Mouse (Mus musculus) cerebellum, adult 11-12 months (tissue): ENCODE measurements around the gene Hnrnpab.
A peak's percentile ranks its signal among the peaks of the same experiment; 100 is the strongest.

Experiments used
- DNase-seq: peaks from one replicate; pipeline ENCODE4 v3.0.0; 2022

Gene Hnrnpab

DNA sequence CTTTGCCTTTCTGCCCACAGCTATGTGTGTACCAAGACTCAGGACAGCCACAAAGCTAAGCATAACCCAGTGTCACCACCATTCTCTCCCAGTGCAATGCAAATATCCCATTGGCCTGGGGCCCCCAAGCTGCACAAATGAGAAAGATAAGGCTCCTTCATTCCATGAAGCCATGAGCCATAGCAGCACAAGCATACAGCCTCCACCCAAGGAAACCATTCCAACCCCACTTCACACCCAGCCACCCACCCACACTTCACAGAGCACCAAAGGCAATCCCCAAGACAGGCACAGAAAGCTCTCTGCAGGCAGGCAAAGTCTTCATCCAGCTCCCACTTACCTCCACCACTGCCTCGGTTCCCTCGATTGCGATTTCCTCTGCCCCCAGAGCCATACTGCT lies 4.4 kb downstream of the Hnrnpab start:
- DNase-seq = no peak

- DNase-seq = no peak
These were observed 9.1 kb downstream of the Hnrnpab start for GRCm38 (mm10) chr11:51597553-51597952.

GRCm38 (mm10) chr11:51595459-51596083 lies 11.1 kb downstream of the Hnrnpab start:
- DNase-seq = no peak

DNA sequence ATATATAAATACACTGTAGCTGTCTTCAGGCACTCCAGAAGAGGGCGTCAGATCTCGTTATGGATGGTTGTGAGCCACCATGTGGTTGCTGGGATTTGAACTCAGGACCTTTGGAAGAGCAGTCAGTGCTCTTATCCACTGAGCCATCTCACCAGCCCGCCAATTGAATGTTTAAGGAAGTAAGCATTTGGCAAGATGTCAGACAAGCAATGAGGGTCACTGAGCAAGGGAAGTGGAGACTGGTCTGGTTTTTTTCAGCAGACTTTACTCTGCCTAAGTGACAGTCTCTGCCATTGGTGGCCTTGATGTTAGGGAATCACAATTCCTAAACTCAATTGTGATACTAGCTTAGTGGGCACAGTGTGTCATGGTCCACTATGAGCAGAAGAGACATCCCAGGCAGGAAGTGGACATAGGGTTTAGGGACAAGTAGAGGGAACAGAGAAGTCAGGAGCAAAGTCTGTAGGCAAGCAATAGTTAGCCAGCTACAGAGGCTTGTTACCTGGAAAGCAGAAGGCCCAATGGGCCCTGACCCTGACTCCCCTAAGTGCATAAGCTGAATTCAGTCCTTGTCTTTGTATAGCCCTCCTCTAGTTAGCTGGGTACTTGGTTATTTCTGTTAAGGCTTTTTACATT lies 11.8 kb downstream of the Hnrnpab start:
- no peak for DNase-seq

DNA sequence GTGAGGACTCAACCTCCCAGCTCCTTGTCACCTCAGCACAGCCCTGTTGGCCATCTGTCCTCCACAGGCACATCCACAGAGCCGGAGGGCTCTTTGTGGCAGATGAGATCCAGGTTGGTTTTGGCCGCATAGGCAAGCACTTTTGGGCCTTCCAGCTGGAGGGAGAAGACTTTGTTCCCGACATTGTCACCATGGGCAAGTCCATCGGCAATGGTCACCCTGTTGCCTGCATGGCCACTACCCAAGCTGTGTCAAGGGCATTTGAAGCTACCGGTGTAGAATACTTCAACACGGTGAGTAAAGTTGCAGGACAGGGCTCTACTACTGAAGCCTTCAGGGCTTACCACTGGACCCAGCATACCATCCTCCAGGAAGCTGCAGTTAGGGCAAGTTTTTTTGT lies 12.8 kb downstream of the Hnrnpab start:
- no peak for DNase-seq

- no peak for DNase-seq
These were observed 13.3 kb downstream of the Hnrnpab start for GRCm38 (mm10) chr11:51593368-51593767.

GRCm38 (mm10) chr11:51591915-51592314 lies 14.7 kb downstream of the Hnrnpab start:
- no peak for DNase-seq

GRCm38 (mm10) chr11:51591168-51591567 lies 15.5 kb downstream of the Hnrnpab start:
- no peak for DNase-seq

GRCm38 (mm10) chr11:51590002-51590401 lies 16.6 kb downstream of the Hnrnpab start:
- DNase-seq = no peak

DNA sequence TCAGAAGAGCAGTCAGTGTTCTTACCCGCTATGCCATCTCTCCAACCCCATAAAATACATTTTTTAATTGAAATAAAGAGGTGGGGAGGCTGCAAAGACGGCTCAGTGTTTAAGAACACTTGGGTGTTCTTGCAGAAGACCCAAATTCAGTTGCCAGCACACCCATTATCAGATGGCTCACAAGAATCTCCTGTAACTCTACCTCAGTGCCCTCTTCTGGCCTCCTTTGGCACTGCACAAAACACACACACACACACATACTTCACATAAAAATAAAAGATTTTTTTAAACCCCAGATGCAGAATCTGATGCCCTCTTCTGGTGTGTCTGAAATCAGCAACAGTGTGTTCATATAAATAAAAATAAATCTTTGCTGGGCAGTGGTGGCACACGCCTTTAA lies 17.8 kb downstream of the Hnrnpab start:
- DNase-seq = no peak

DNA sequence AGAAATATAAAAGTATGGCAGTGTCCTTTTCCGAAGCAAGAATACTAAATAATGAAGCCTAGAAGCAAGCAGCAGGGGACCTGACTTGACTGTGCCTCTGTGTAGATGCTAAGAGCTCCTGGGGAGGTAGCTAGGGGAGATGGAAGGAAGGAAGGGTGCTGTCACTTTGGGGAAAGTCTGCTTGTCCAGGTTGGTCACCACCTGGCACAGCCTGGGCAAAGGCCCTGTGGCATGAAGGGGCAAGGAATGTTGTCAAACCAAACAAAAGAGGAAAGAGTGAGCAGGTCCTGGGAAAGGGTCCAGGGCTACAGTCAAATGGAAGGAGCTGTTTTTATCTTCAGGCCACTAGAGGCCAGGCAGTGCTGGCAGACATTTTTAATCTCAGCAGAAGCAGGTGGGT lies 19.6 kb downstream of the Hnrnpab start:
- DNase-seq = no peak

GRCm38 (mm10) chr11:51586411-51586810 lies 20.2 kb downstream of the Hnrnpab start:
- no peak for DNase-seq

- DNase-seq = no peak
These were observed 20.9 kb downstream of the Hnrnpab start for GRCm38 (mm10) chr11:51585608-51586252.

GRCm38 (mm10) chr11:51584431-51585248 lies 22.0 kb downstream of the Hnrnpab start, which contains the start of gene Phykpl:
Phykpl (plus strand) TSS chr11:51584757.
- peak; percentile 97 for DNase-seq

DNA sequence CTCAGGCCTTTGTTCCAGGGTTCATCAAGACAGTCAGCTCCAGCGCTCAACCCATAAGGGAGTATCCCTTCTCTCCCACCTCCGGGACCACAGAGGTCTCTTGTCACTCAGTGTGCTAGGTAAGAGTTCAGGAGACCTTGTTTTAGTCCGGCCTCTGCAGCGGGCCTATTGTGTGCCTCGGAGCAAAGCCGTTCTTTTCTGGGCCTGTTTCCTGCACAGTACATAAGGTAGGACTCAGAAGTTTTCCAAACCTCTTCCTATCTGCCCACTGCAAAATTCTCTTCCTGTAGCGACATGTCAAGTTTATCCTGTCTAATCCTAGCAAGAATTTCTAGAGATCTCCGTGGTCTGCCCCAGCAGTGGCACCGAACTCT lies 22.6 kb downstream of the Hnrnpab start:
- DNase-seq = no peak

DNA sequence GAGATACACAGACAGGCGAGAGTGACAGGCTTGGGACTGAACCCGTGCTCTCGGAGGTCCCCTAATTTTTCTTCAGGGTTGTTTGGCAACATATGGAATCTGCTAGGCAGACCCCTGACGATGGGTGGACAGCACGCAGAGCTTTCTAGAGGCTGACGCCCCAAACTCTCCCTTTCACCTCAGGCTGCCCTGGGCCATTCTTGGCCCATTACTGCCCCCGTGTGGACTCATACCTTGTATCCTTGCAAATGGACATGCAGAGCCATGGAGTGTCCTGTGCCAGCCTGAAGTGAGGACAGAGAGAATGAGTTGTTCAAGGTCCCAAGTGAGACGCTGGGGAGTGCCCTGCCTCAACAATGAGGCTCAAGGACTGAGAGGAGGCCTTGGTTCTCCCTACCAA lies 23.9 kb downstream of the Hnrnpab start:
- peak; percentile 62 for DNase-seq

GRCm38 (mm10) chr11:51579024-51579423 lies 27.6 kb downstream of the Hnrnpab start:
- DNase-seq = no peak

- no peak for DNase-seq
These were observed 29.1 kb downstream of the Hnrnpab start for GRCm38 (mm10) chr11:51577587-51577986.

DNA sequence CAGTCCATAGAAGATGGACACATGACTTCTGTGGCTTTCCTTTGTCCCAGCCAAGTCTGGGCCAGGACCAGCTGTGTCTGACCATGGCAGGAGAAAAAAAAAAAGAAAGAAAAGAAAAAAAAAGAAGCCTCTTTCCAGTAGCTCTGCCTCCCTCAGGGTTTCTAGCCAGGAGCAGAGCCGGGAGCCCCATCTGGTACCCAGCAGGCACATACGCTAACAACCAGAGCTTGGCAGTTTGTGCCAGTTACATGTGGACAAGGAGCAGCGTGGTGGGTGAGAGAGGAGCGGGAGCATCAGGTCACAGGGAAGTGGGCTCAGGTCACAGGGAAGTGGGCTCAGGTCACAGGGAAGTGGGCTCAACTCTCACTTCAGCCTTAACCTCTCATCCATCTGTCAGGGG lies 30.2 kb downstream of the Hnrnpab start:
- no peak for DNase-seq

DNA sequence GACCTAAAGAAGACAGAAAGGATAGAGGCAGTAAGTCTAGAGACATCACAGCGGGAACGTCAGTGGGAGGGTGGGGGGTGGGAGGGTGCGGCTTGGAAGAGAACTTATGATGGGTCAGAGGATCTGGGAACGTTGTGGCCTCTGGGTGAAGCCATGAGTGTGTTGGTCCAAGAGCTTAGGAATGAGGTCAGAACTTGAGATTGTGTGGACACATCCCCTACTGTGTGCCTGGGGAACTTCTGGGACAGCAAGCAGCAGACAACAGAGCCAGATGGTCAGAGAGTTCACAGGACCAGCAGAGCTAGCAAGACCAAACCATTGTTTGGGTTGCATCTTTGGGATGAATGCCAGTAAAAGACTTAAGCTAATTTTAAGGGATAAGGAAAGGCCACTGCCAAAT lies 37.8 kb downstream of the Hnrnpab start:
- no peak for DNase-seq

- DNase-seq = no peak
These were observed 40.7 kb downstream of the Hnrnpab start for GRCm38 (mm10) chr11:51565951-51566350.

GRCm38 (mm10) chr11:51565062-51565461 lies 41.6 kb downstream of the Hnrnpab start:
- DNase-seq = no peak

DNA sequence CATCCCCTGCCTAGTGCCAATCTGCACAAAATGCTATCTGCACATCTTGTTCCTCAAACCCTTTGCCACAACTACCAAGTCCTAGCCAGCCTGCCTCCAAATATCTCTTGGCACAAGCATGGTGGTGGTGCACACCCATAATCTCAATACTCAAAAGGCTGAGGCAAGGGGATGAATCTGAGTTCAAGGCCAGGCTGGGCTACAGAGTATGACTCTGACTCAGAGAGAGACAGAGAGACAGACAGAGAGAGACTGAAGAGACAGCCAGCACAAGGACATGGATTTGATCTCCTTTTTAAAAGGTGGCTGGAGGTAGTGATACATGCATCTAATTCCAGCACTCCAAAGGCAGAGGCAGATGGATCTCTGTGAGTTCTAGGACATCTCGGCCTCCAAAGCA lies 43.4 kb downstream of the Hnrnpab start:
- no peak for DNase-seq

DNA sequence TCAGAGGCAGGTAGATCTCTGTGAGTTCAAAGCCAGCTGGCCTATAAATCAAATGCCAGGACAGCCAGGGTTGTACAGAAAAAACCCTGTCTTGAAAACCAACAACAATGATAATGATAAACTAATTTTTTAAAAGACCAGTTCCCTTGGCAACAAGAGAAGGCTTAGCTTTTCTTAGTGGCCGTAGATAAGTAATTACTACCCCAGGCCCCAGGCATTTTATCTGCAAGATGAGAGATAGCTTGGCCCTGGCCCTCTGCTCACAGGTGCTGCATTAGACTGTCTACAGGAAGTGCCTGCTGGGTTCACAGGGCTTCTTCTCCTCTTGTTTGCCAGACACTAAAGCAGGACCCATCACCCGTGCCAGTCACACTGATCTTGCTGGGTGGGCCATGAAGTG lies 51.6 kb downstream of the Hnrnpab start:
- DNase-seq = no peak
